Mouse (Mus musculus): Measurements from ENCODE around the gene Tex46. TPM values are rescaled to one million over a fixed set of nuclear protein-coding genes. Genes with fewer than 3 reads are reported as not detected.
A peak's percentile ranks its signal among the peaks of the same experiment; 100 is the strongest.

The Tex46 gene
- polyA plus RNA-seq, 1 experiment from 2014 or later: not detected

DNA sequence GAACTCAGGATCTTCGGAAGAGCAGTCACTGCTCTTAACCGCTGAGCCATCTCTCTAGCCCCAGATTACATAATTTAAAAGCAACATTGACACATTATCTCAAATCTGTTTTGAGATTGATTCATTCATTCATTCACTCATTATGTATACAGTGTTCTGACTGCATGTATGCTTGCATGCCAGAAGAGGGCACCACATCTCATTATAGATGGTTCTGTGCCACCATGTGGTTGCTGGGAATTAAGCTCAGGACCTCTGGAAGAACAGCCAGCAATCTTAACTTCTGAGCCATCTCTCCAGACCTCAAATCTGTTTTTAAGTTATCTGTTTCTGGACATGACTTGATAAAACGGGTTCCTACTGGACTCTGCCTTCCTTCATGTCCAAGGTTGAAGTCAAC is 10.4 kb upstream of the Tex46 start:
- Histone ChIP-seq H3K9ac (no peak overlapping the region), H3K4me1 (replicated peaks) (peaks cover 29% of the 10 kb centered on the region), H3K27ac (replicated peaks) (no peak overlapping the region), H3K27me3 (no peaks in the 10 kb centered on the region), H3K9me3 (replicated peaks) (no peaks in the 10 kb centered on the region), H3K36me3 (replicated peaks) (no peaks in the 10 kb centered on the region), H3K4me3 (replicated peaks) (no peak overlapping the region), H3K4me2 (no peak overlapping the region; the same call in 1 of the 2 replicates)
- 80% methylated on average over 3 of the region's 3 CpGs for WGBS (ENCODE audit: insufficient replicate concordance)
- ATAC-seq (ENCODE audit: insufficient read depth): no peak

DNA sequence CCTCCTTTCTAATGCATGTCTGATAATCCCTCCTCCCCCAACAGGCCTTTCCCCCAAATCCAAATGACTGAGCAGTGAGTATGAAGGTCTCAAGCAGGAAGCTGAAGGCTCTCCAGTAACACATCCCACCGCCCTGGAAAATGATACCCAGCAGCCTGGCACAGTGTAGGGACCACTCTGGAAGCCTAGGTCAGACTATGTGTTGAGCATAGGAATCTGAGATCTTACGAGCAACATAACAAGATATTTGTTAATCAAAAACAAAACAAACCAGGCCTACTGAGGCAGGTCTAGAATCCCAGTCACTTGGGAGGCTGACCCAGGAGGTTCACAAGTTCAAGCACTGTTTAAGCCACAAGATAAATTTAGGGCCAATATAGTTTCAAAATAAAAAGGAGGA is 9.7 kb upstream of the Tex46 start:
- Histone ChIP-seq H3K27ac (replicated peaks) (no peak overlapping the region), H3K9ac (0 out of 2 replicates have a peak overlapping the region, but pooled peaks have one; percentile 98), H3K4me1 (replicated peaks) (peaks cover 27% of the 10 kb centered on the region), H3K27me3 (no peaks in the 10 kb centered on the region), H3K4me3 (replicated peaks) (0 out of 2 replicates have a peak overlapping the region, but pooled peaks have one; percentile 99), H3K9me3 (replicated peaks) (no peaks in the 10 kb centered on the region), H3K4me2 (peak overlapping the region; percentile 77), H3K36me3 (replicated peaks) (no peaks in the 10 kb centered on the region)
- WGBS (ENCODE audit: insufficient replicate concordance): 73% methylated on average over 2 of the region's 2 CpGs
- no peak for ATAC-seq (ENCODE audit: insufficient read depth)

DNA sequence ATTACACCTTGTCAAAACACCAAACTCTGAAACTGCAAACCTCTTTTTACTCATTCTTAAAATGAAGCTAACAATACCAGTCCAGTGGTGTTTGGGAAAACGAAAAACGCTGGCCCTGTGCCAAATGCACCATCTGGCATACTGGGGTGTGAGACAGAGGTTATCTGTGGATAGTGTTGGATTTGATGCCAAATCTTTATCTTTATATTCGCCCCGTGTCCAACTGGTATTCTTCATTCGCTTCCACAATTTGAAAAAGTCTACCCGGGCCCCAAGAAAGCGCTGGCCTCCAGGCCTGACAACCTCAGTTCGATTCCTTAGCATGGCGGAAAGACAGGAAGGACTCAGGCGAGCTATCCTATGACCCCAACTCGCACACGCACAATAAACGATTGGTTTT is 8.8 kb upstream of the Tex46 start:
- H3K9me3 ChIP-seq (replicated peaks): no peaks in the 10 kb centered on the region
- WGBS (ENCODE audit: insufficient replicate concordance): 1% methylated on average over 13 of the region's 13 CpGs
- peak overlapping the region; percentile 77 for H3K4me2 ChIP-seq
- peak overlapping the region; percentile 99 for H3K4me3 ChIP-seq (replicated peaks)
- ATAC-seq (ENCODE audit: insufficient read depth): no peak
- peak overlapping the region; percentile 98 for H3K9ac ChIP-seq
- no peaks in the 10 kb centered on the region for H3K27me3 ChIP-seq
- H3K27ac ChIP-seq (replicated peaks): peak overlapping the region; percentile 86
- no peaks in the 10 kb centered on the region for H3K36me3 ChIP-seq (replicated peaks)
- peaks cover 27% of the 10 kb centered on the region for H3K4me1 ChIP-seq (replicated peaks)

DNA sequence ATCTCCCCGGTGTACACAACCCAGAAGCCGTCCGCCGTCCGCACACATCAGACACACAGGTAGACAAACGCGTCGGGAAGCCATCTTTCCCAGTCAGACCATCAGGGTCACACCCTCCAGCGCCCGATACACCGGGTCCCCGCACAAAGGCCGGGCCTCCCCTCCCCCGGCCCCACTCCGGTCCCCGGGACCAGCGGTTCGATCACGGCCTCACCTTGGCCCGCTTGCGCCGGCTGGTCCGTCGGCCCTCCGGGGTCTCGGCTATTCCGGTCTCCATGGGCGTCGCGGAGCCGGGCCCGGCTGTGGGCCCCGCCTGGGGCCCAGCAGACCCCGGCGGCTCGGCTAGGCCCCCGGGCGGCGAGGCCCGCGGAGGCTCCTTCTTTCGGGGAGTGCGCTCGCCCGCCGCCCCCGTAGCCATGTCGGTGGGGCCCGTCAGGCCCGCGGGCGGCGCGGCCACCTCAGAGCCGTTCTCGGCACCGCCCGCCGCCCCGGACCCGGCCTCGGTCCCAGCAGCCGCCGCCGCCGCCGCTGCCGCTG is 8.2 kb upstream of the Tex46 start:
- under 1% methylated on average over 50 of the region's 68 CpGs for WGBS (ENCODE audit: insufficient replicate concordance)
- H3K9ac ChIP-seq: peak overlapping the region; percentile 98
- H3K4me1 ChIP-seq (replicated peaks): peaks cover 27% of the 10 kb centered on the region
- H3K4me2 ChIP-seq: peak overlapping the region; percentile 77
- H3K36me3 ChIP-seq (replicated peaks): no peaks in the 10 kb centered on the region
- H3K27me3 ChIP-seq: no peaks in the 10 kb centered on the region
- peak; percentile 67 for ATAC-seq (ENCODE audit: insufficient read depth)
- peak overlapping the region; percentile 99 for H3K4me3 ChIP-seq (replicated peaks)
- peak overlapping the region; percentile 86 for H3K27ac ChIP-seq (replicated peaks)
- H3K9me3 ChIP-seq (replicated peaks): no peaks in the 10 kb centered on the region

DNA sequence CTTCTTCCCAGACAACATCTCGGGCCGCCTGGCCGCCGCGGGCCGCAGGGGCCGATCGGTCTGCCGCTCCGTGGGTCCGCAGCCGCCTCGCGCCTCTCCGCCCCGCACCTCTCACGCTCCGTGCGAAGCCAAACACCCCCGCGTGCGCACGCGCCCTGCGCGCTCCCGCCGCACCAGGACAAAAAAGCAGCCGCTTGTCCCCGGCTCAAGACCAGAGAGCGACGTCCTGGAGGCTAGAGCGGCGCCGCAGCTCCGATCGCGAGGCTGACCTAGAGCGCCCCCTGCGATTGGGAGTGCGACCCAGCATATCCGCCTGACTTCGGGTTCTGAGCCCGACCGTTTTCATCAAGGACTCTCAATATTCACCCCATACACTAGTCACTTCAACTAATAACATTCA is 7.7 kb upstream of the Tex46 start, which contains the start of gene Kdm1a:
Gene Kdm1a (minus strand): TSS at position 156 of the 400 bp plus-strand sequence.
- ATAC-seq (ENCODE audit: insufficient read depth): peak; percentile 86
- Histone ChIP-seq H3K9me3 (replicated peaks) (no peaks in the 10 kb centered on the region), H3K4me2 (peak within 1 kb of the TSS; percentile 77), H3K36me3 (replicated peaks) (no peaks in the 10 kb centered on the region), H3K27ac (replicated peaks) (peak within 1 kb of the TSS; percentile 86), H3K4me1 (replicated peaks) (peaks cover 27% of the 10 kb centered on the region), H3K4me3 (replicated peaks) (peak within 1 kb of the TSS; percentile 99), H3K9ac (peak within 1 kb of the TSS; percentile 98), H3K27me3 (no peaks in the 10 kb centered on the region)
- WGBS (ENCODE audit: insufficient replicate concordance): under 1% methylated on average over 39 of the region's 45 CpGs

DNA sequence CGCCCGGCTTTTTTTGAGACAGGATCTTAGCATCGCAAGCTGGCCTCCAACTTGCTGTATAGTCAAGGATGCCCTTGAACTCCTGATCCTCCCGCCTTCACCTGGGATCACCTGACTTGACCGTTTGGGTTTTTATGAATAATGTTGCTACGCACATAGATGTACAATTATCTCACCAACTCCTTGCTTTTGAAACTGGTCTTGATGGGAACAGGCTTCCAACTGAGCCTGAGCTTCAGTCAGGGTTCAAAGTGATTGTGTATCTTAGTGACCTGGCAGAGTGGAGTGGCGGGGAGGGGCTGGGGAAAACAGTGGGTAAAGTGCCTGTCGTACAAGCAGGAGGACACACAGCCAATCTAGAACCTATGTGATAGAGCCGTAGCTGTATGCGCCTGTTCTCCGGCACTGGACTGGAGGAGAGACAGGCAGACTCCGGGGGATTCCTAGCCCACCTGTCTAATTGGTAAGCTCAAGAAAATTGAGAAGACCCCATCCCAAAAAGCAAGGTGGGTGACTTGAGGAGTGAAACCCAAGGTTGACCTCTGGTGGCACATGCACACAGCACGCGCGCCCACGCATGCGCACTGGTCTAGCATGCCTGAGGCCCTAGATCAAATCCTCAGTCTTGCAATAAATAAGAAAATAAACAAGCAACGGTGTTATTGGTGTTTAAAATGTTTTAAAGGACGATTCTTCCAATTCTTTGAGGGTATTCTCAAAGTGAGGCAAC is 4.3 kb upstream of the Tex46 start:
- Histone ChIP-seq H3K27ac (replicated peaks) (no peak overlapping the region), H3K4me1 (replicated peaks) (peaks cover 13% of the 10 kb centered on the region), H3K27me3 (no peaks in the 10 kb centered on the region), H3K4me2 (no peak overlapping the region), H3K9me3 (replicated peaks) (no peaks in the 10 kb centered on the region), H3K9ac (no peak overlapping the region), H3K4me3 (replicated peaks) (no peak overlapping the region), H3K36me3 (replicated peaks) (no peaks in the 10 kb centered on the region)
- ATAC-seq (ENCODE audit: insufficient read depth): no peak
- 76% methylated on average over 19 of the region's 19 CpGs for WGBS (ENCODE audit: insufficient replicate concordance)

DNA sequence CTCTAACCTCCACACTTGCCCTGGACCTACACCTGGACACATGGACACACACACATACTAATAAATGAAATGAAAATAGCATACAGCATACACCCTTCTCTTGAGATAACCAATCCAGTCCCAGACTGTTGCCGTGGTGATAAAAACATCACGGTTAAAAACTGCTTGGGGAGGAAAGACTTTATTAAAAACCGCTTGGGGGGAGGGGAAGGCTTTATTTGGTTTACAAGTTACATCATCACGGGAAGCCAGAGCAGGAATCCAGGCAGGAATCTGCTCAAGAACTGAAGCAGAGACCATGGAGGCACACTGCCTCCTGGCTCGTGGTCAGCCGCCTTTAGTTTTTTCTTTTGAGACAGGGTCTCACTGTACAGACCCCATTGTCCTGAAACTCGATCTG is 3.4 kb downstream of the Tex46 start:
- 53% methylated on average over 7 of the region's 7 CpGs for WGBS (ENCODE audit: insufficient replicate concordance)

DNA sequence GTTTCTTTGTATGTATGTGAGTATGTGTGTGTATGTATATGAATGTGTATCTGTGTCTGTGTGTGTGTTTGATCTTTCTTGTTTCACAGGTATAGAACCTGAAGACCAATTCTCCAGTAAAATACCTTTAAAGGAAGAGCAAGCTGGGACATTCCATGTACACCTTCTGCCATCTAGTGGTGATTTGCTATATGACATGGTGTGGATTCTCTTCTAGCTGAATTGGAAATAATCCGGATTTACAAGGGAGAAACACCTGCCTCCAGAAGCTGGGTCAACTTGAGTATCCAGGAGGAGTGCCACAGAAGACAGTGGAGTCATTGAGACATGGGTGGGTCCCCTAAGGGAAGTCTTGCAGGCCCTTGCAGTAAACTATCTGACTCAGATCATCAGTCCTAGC is 11.1 kb downstream of the Tex46 start:
- Histone ChIP-seq H3K4me2 (no peak overlapping the region), H3K9me3 (replicated peaks) (no peaks in the 10 kb centered on the region), H3K4me3 (replicated peaks) (no peak overlapping the region), H3K27me3 (no peaks in the 10 kb centered on the region), H3K9ac (no peak overlapping the region), H3K36me3 (replicated peaks) (no peaks in the 10 kb centered on the region), H3K4me1 (replicated peaks) (no peaks in the 10 kb centered on the region), H3K27ac (replicated peaks) (no peak overlapping the region)
- ATAC-seq (ENCODE audit: insufficient read depth): no peak
- WGBS (ENCODE audit: insufficient replicate concordance): 3% methylated on average over 1 of the region's 1 CpGs

More for the DNA sequence above, 3.4 kb downstream of the Tex46 start:
- H3K9me3 ChIP-seq (replicated peaks): no peaks in the 10 kb centered on the region
- no peaks in the 10 kb centered on the region for H3K36me3 ChIP-seq (replicated peaks)
- H3K4me2 ChIP-seq: no peak overlapping the region
- no peak overlapping the region for H3K4me3 ChIP-seq (replicated peaks)
- no peak overlapping the region for H3K9ac ChIP-seq
- H3K27ac ChIP-seq (replicated peaks): no peak overlapping the region
- ATAC-seq (ENCODE audit: insufficient read depth): no peak
- H3K27me3 ChIP-seq: no peaks in the 10 kb centered on the region
- no peaks in the 10 kb centered on the region for H3K4me1 ChIP-seq (replicated peaks)

DNA sequence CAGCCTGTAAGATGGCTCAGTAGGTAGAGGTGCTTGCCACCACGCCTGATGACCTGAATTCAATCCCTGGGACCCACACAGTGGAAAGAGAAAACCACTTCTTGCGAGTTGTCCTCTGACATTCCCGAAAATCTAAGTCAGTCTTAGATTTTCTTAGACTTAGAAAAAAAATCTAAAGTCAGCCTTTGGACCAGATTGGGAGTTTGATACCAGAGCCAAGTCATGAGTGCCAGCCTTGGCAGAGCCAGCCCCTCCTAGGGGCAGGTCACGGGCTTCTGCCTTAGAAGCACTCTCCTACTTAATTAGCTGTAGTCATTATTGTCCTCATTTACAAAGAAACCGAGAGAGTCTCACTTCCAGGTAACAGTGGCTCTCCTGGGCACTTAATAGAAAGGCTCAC is 11.7 kb downstream of the Tex46 start:
- WGBS (ENCODE audit: insufficient replicate concordance): 44% methylated on average over 5 of the region's 5 CpGs
- Histone ChIP-seq H3K27me3 (no peaks in the 10 kb centered on the region), H3K9ac (no peak overlapping the region), H3K27ac (replicated peaks) (no peak overlapping the region), H3K4me3 (replicated peaks) (no peak overlapping the region), H3K36me3 (replicated peaks) (no peaks in the 10 kb centered on the region), H3K4me2 (no peak overlapping the region), H3K9me3 (replicated peaks) (no peaks in the 10 kb centered on the region), H3K4me1 (replicated peaks) (no peaks in the 10 kb centered on the region)
- no peak for ATAC-seq (ENCODE audit: insufficient read depth)

DNA sequence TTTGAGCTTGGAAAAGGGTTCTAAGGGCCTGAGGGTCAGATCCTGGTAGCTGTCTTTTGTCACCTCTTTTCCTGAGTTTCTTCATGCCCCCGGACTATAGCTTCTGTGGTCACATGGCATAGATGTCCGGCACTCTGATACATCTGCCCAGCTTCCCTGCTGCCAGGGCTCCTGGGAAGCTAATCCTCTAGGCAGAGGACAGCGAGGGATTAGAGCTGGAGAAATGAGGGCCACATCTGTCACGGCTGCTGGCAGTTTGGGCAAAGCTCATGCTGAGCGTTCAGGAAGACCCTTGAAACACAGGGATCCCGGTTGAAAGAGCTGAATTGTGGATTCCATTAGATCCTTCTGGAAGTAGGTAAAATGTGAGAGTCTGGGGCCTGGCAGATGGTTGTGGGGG is 12.2 kb downstream of the Tex46 start, which contains the start of gene Lactbl1:
Gene Lactbl1 (plus strand): TSS at position 234 of the 400 bp plus-strand sequence.
- no peaks in the 10 kb centered on the region for H3K9me3 ChIP-seq (replicated peaks)
- no peak within 1 kb of the TSS for H3K4me3 ChIP-seq (replicated peaks)
- H3K9ac ChIP-seq: no peak within 1 kb of the TSS
- H3K36me3 ChIP-seq (replicated peaks): no peaks in the 10 kb centered on the region
- no peaks in the 10 kb centered on the region for H3K27me3 ChIP-seq
- no peak within 1 kb of the TSS for H3K27ac ChIP-seq (replicated peaks)
- no peak within 1 kb of the TSS for H3K4me2 ChIP-seq
- no peak for ATAC-seq (ENCODE audit: insufficient read depth)
- 53% methylated on average over 6 of the region's 6 CpGs for WGBS (ENCODE audit: insufficient replicate concordance)
- no peaks in the 10 kb centered on the region for H3K4me1 ChIP-seq (replicated peaks)

DNA sequence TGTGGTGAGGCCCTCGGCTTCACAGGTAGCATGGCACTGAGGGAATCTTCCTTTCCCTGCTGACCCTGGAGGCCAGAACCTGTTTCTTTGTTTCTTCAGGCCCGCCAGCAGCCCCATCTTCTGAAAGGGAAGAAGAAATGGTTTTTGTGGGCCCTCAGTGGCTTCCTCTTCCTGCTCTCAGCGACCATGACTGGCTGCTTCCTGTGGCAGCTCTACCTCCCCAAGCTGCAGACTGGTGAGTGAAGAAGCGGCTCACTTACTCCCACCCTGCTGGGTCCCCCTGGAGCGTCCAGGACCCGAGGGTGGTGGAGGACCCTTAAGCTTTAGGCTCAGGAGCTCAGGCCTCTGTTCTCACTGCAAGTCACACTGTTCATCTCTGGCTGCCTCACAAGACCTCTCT is 16.4 kb downstream of the Tex46 start:
- Histone ChIP-seq H3K9me3 (replicated peaks) (no peaks in the 10 kb centered on the region), H3K4me2 (no peak overlapping the region), H3K36me3 (replicated peaks) (no peaks in the 10 kb centered on the region), H3K27ac (replicated peaks) (no peak overlapping the region), H3K4me1 (replicated peaks) (no peaks in the 10 kb centered on the region), H3K4me3 (replicated peaks) (no peak overlapping the region), H3K27me3 (no peaks in the 10 kb centered on the region), H3K9ac (no peak overlapping the region)
- 27% methylated on average over 6 of the region's 6 CpGs for WGBS (ENCODE audit: insufficient replicate concordance)
- no peak for ATAC-seq (ENCODE audit: insufficient read depth)

All from liver, embryonic 15.5 days (tissue).